Mouse (Mus musculus) hindbrain, embryonic 10.5 days (tissue): ENCODE results near the gene Ccdc115. TPM values are rescaled to one million over a fixed set of nuclear protein-coding genes. Genes with fewer than 3 reads are reported as not detected.

Experiments used
- DNase-seq: peaks from one replicate; pipeline ENCODE4 v3.0.0-alpha.2; 2017; ENCODE audit warnings: low spot score
- H3K27ac ChIP-seq: fragments of 300-500 bp; sonication (generic); 2 replicates; pipeline ENCODE4 v1.5.1; 2016; ENCODE audit warnings: mild to moderate bottlenecking, moderate library complexity
- H3K27me3 ChIP-seq: fragments of 300-500 bp; sonication (generic); 2 replicates; pipeline ENCODE4 v1.6.1; 2016; ENCODE audit warnings: mild to moderate bottlenecking; ENCODE audit not compliant: poor library complexity, insufficient read depth, severe bottlenecking
- H3K36me3 ChIP-seq: fragments of 300-500 bp; sonication (generic); 2 replicates; pipeline ENCODE4 v1.6.1; 2016; ENCODE audit warnings: mild to moderate bottlenecking, moderate library complexity
- H3K4me1 ChIP-seq: fragments of 300-500 bp; sonication (generic); replicated peaks from 2 replicates; pipeline ENCODE4 v1.6.1; 2016; ENCODE audit warnings: mild to moderate bottlenecking
- H3K4me3 ChIP-seq: fragments of 300-500 bp; sonication (generic); 2 replicates; pipeline ENCODE4 v1.5.1; 2016; ENCODE audit warnings: mild to moderate bottlenecking, moderate library complexity
- H3K9me3 ChIP-seq: fragments of 300-500 bp; sonication (generic); 2 replicates; pipeline ENCODE4 v1.6.1; 2016; ENCODE audit warnings: mild to moderate bottlenecking, moderate library complexity
- WGBS: fragments of 180-500 bp; shearing (Covaris S2); methylation state at CpG from one replicate; pipeline ENCODE4 v1.1.7; 2016; 5-methylcytosine and 5-hydroxymethylcytosine counted together
- polyA plus RNA-seq: library from polyadenylated mRNA; unstranded; fragments of >200 nt; fragmentation: Nextera tagmentation; extraction: Ambion mirVana; gene quantifications from 2 replicates; pipeline ENCODE4 v1.2.1, GENCODE M21; 2016

Ccdc115 gene
- 72.9 and 79.3 TPM in 2 replicates for polyA plus RNA-seq

DNA sequence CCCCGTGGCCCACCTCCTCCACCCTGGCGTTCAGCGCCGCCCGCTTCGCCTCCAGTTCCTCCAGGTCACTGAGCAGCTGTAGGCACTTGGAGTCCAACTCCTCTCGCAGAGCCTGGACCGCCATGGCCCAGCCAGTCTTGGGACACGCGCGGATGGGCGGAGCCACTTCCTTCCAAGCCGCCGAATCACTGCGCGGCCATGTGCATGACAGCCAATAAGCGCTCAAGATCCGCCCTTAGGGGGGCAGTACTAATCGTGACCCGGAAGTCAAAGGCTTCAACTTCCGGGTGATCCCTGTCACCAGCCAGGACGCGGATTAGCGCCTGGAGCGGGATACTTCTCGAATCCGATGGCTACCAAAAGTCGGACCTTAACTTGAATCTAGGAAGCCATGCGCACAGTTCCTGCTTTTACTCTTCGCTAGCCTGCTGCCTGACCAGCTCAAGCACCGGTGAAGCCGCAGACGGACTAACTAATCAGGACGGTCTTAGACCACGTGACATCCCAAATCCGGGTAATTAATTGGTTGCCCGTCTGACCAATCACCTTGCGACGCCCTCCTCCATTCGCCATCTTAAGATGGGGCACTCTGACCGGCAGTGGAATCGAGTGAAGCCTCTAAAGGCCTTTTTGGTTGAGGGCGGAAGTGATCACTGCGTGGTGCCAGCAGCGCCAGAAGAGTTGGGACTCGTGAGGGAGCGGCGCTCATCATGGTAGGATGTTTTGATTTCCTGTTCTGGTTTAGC is at the start of gene Ccdc115, which contains the start of gene Imp4:
TSS of gene Ccdc115 (minus strand) at position 458 of the 746 bp plus-strand sequence.
TSS of gene Imp4 (plus strand) at position 637 of the 746 bp plus-strand sequence.
- Histone ChIP-seq H3K9me3 (no peaks in the 10 kb centered on the region), H3K36me3 (peaks cover 41% of the 10 kb centered on the region), H3K4me1 (peaks cover 26% of the 10 kb centered on the region), H3K27ac (peak within 1 kb of the TSS; percentile 89), H3K27me3 (no peaks in the 10 kb centered on the region), H3K4me3 (peak within 1 kb of the TSS; percentile 85)
- DNase-seq = peak; percentile 97
- under 1% methylated on average over 48 of the region's 48 CpGs for WGBS

DNA sequence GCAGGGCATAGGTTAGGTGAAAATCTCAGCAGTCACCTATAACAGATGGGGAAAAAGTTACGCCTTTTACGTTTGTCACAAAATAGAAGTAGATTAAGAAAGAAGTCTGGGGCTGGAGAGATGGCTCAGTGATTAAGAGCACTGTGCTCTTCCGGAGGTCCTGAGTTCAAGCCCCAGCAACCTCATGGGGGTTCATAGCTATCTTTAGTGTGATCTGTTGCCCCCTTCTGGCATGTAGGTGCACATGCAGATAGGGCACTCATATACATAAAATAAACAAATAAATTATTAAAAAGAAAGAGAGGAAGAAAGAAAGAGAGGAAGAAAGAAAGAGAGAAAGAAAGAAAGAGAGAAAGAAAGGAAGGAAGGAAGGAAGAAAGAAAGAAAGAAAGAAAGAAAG is 47.9 kb upstream of the Ccdc115 start:
- Histone ChIP-seq H3K36me3 (no peaks in the 10 kb centered on the region), H3K27ac (no peak overlapping the region), H3K4me3 (no peak overlapping the region), H3K9me3 (no peaks in the 10 kb centered on the region), H3K4me1 (peaks cover 9% of the 10 kb centered on the region; the same call in 1 of the 2 replicates), H3K27me3 (peaks cover 6% of the 10 kb centered on the region)
- no peak for DNase-seq
- 92% methylated on average over 3 of the region's 3 CpGs for WGBS

DNA sequence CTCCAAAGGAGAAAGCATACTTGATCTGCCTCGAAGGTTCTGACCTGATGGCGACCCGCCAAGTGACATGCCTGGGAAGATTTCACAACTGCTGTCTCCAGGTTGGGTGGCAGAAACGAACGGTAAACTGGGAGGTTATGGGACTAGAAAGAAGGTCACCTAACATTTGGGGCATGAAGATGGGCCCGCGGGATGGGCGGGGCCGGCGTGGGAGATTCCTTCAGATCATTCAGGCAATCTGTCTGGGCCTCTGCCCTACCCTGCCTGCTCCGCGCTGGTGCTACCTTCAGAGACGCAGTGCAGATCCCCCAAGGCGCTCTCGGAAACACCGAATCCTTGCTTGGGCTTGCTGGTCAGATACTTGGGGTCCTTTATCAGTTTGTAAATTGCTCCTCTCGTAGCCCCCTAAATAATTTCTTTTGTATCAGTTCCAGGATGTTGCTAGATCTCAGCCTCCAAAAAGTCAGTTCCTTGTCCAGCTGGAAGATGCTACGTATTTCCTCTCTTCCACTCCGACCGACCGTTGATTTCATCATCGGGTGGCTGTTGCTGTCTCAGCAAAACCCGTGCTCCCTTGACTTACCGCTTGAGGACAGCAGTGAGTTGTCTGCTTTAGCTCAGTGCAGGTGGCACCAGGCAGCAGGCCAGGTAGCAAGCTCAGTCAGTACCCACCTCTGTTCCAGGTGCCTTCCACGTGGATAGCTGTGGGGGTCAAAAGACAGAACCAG is 46.2 kb upstream of the Ccdc115 start:
- H3K27ac ChIP-seq = no peak overlapping the region

DNA sequence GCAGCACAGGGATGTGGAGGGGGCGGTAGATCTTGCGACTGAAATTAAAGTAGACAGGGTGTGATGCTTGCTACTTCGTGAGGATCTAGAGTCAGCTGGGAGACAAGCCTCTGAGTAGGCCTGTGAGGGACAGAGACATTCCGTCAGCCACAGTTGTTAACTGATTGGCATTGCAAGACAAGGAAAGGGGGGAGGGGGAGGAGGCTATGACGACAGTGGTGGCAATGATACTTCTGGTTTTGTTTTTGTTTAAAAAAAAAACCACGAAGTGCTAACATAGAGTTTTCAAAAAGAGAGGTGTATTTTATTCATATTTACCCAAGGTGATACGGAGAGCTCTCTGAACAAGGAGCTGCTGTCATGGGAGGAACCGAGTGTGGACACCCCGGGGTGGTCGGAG is 45.0 kb upstream of the Ccdc115 start:
- Histone ChIP-seq H3K36me3 (no peaks in the 10 kb centered on the region), H3K4me3 (no peak overlapping the region), H3K27ac (no peak overlapping the region), H3K4me1 (peaks cover 9% of the 10 kb centered on the region; the same call in 1 of the 2 replicates), H3K27me3 (peaks cover 6% of the 10 kb centered on the region), H3K9me3 (no peaks in the 10 kb centered on the region)
- WGBS = 73% methylated on average over 10 of the region's 10 CpGs
- DNase-seq = no peak

More for the DNA sequence above, 46.2 kb upstream of the Ccdc115 start:
- DNase-seq = peak; percentile 24
- Histone ChIP-seq H3K36me3 (no peaks in the 10 kb centered on the region), H3K4me3 (peak overlapping the region; percentile 45), H3K27me3 (peaks cover 6% of the 10 kb centered on the region), H3K4me1 (peaks cover 9% of the 10 kb centered on the region; the same call in 1 of the 2 replicates), H3K9me3 (no peaks in the 10 kb centered on the region)
- 8% methylated on average over 25 of the region's 25 CpGs for WGBS

DNA sequence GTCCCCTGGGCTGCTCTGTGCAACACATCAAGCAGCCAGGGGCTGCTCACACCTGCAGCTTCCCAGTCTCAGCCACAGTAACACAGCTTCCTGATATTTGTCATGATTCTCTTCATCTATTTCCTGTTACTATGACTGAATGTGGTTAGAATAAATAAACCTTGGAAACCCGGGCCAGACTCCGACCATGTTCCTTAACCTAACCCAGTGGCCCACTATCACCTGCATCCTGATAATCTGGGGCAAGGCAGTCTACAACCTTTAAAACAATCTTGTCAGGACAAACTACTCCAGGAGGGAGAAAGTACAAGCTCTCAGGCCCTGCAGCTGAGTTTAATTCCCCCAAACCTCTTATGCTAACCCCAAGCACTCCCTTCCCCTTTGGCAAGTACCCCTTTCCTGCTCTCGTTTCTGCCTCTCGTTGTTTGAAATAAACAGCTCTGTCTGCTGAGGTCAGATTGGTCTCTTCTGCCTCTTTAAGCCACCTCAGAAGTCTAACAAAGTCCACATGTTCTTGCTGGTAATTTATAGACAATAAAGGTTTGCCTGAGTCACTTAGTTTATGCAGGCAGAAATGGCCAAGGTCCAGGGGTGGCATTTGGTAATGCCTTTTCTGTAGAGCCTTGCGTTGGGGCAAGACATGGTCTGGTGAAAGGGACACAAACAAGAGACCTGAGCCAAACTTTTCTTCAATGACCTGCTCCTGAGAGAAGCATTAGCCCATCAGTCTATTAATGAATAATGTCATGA is 42.6 kb upstream of the Ccdc115 start:
- peaks cover 6% of the 10 kb centered on the region for H3K27me3 ChIP-seq
- 76% methylated on average over 5 of the region's 5 CpGs for WGBS

DNA sequence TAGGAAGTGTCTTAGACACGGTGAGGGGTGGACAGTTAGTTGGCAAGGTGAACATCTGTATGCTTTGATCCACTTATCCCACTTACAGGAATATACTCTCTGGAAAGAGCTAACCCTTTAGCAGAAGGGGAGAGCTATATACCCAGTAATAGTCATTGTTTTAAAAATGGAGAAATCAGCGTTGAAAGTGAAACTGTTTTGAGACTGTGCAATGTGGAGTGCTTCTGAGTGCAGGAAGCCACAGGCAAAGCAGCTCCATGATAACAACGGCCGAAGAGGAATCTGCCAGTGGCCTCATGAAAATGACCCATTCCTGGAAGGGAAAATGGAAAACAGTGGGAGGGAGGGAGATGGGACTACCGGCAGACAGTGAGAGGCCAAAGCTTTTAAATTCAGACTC is 41.3 kb upstream of the Ccdc115 start:
- 83% methylated on average over 5 of the region's 5 CpGs for WGBS
- Histone ChIP-seq H3K27me3 (peaks cover 6% of the 10 kb centered on the region), H3K36me3 (no peaks in the 10 kb centered on the region), H3K9me3 (no peaks in the 10 kb centered on the region), H3K4me1 (peaks cover 7% of the 10 kb centered on the region; the same call in 1 of the 2 replicates), H3K4me3 (no peak overlapping the region), H3K27ac (no peak overlapping the region)
- DNase-seq = no peak

More for the DNA sequence above, 42.6 kb upstream of the Ccdc115 start:
- DNase-seq = no peak
- H3K36me3 ChIP-seq = no peaks in the 10 kb centered on the region
- H3K27ac ChIP-seq = no peak overlapping the region
- H3K9me3 ChIP-seq = no peaks in the 10 kb centered on the region
- H3K4me3 ChIP-seq = no peak overlapping the region
- peaks cover 9% of the 10 kb centered on the region; the same call in 1 of the 2 replicates for H3K4me1 ChIP-seq

DNA sequence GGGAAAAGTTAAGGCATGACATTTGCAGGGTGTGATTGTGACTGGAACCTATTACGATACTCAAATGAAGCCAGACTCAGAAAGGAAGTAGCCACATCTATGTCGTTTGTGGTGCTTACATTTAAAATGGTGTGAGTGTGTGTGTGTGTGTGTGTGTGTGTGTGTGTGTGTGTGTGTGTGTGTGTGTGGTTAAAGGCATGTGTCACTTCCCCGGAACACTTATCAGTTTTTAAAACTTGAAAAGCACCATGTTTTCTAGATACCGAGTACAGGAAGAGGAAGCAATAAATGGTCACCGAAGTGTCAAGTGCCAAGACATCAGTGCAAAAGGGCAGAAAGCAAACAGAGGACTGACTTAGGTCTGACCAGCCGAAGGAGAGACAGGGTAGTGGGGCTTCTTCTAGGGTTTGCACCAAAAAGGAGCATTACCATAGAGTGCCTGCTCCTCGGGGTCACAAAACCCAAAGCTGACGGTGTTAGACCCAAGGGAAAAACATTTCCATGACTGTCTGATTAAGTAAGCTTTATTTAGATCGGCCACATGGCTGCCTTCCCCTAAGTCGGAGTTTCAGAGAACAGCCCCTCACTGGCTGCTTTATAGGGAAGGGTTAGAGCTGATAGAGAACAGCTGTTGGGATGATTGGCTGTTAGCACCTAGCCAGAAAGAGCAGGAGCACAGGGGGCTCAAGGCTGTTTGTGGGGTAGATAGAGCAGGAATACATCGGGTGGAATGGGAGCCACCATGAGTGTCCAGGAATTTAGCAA is 39.6 kb upstream of the Ccdc115 start:
- 75% methylated on average over 11 of the region's 11 CpGs for WGBS
- no peaks in the 10 kb centered on the region for H3K36me3 ChIP-seq

DNA sequence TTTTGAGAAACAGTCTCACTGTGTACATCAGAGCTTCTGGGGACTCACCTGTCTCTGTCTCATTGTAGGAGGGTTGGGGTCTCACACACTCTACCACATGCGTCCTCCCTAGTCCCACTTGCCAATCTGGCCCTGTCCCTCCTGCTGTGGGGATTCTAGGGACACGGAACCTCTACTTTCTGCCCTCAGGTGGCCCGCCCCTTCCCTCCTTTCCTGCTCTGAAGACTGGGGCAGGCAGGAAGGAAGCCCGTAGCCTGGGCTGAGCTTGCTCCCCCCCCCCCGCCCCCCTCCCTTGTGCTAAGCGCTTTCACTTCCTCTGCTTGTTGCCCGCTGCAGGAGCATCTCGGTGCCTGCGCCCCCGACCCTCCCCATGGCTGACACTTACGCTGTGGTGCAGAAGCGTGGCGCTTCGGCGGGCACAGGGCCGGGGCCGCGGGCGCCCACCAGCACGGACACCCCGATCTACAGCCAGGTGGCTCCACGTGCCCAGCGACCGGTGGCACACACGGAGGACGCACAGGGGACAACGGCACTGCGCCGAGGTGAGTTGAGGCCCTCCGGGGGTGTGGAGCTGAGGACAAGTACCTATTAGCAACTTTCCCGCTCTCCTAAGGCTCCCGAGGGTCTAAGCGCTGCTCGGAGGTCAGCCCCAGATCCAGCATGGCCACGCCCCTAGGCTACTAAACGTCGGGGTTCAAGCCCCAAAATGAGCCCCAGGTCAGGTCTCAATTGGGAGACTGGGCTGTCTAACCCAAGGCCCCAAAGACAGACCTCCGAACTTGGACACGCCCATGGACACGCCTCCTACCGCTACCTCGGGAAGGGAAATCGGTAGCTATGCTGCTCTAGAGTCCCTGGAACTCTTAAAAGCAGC is 33.2 kb upstream of the Ccdc115 start:
- H3K4me3 ChIP-seq = peak overlapping the region; percentile 63
- peak; percentile 50 for DNase-seq
- H3K36me3 ChIP-seq = no peaks in the 10 kb centered on the region
- H3K27me3 ChIP-seq = peaks cover 42% of the 10 kb centered on the region
- peak overlapping the region; percentile 60 for H3K27ac ChIP-seq
- WGBS = 1% methylated on average over 42 of the region's 43 CpGs
- peaks cover 13% of the 10 kb centered on the region for H3K4me1 ChIP-seq
- no peaks in the 10 kb centered on the region for H3K9me3 ChIP-seq

More for the DNA sequence above, 39.6 kb upstream of the Ccdc115 start:
- Histone ChIP-seq H3K27me3 (peaks cover 5% of the 10 kb centered on the region), H3K9me3 (no peaks in the 10 kb centered on the region), H3K4me3 (no peak overlapping the region), H3K27ac (no peak overlapping the region), H3K4me1 (no peaks in the 10 kb centered on the region)
- no peak for DNase-seq

DNA sequence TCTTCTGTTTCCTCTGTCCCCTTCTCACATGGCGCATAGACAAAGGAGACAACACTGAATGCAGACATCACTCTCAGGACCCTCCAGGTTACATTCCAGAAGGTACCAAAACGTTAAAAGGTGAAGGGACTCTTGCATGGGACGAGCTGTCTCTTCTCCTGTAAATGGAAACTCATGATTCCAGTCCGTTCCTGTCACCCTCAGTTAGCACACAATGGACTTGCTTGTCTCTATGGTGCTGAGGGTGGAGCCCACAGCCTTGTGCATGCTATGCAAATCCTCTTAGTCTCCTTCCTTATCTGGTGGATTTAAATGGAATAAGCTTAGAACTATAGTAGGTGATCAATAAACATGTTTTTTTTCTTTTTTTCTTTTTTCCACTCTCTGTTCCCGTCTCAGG is 30.3 kb upstream of the Ccdc115 start:
- H3K4me1 ChIP-seq = peaks cover 13% of the 10 kb centered on the region
- 68% methylated on average over 5 of the region's 5 CpGs for WGBS
- no peaks in the 10 kb centered on the region for H3K9me3 ChIP-seq
- H3K27me3 ChIP-seq = peaks cover 42% of the 10 kb centered on the region
- no peaks in the 10 kb centered on the region for H3K36me3 ChIP-seq
- no peak overlapping the region for H3K4me3 ChIP-seq
- no peak for DNase-seq
- no peak overlapping the region for H3K27ac ChIP-seq

DNA sequence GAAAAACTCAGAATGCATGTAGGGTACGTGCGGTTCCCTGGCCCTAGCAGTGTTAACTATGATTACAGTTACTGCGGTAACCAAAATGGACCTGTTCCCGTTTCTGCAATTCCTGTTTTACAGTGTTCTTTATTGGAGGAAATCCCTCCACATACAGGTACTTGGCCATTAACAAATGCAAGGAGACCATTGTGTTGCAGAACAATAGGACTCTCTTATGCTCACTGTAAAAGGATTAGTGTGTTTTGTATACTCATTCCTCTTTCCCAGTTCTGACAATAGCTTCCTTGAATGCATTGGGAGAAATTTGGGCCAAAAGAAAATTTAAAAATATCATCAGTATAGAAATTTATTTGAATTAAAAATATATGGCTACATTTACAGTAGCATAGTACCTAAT is 29.0 kb upstream of the Ccdc115 start:
- peaks cover 13% of the 10 kb centered on the region for H3K4me1 ChIP-seq
- WGBS = 76% methylated on average over 4 of the region's 4 CpGs
- H3K36me3 ChIP-seq = no peaks in the 10 kb centered on the region
- no peak for DNase-seq
- H3K4me3 ChIP-seq = no peak overlapping the region
- peaks cover 31% of the 10 kb centered on the region for H3K27me3 ChIP-seq
- H3K27ac ChIP-seq = no peak overlapping the region
- no peaks in the 10 kb centered on the region for H3K9me3 ChIP-seq

DNA sequence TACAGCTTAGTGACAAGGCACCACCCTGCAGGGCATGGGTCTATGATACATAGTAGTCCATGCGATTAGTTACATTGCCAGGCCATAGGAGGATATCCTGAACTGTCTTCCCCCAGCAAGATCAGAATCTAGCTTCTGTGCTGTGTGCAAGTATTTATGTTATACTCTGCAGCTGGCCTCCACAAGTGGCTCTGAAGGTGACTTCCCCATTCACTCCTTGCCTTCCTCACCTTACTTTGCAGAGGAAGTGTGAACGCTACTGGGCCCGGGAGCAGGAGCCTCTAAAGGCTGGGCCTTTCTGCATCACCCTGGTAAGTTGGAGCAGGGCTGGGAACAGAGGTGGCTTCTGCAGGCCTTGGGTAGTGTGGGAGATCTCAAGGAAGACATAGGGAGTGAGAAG is 28.6 kb upstream of the Ccdc115 start:
- no peak for DNase-seq
- peaks cover 9% of the 10 kb centered on the region for H3K4me1 ChIP-seq
- H3K4me3 ChIP-seq = no peak overlapping the region
- H3K27ac ChIP-seq = no peak overlapping the region
- H3K9me3 ChIP-seq = no peaks in the 10 kb centered on the region
- H3K27me3 ChIP-seq = peaks cover 27% of the 10 kb centered on the region
- H3K36me3 ChIP-seq = no peaks in the 10 kb centered on the region
- WGBS = 67% methylated on average over 3 of the region's 3 CpGs
